Mouse (Mus musculus): ENCODE measurements at regions not wholly inside any gene's neighbourhood (a gene's known extent, or its start where the extent isn't known, plus 50 kb on each side); places are given as distances from the start of the nearest gene placed in this dataset.

DNA sequence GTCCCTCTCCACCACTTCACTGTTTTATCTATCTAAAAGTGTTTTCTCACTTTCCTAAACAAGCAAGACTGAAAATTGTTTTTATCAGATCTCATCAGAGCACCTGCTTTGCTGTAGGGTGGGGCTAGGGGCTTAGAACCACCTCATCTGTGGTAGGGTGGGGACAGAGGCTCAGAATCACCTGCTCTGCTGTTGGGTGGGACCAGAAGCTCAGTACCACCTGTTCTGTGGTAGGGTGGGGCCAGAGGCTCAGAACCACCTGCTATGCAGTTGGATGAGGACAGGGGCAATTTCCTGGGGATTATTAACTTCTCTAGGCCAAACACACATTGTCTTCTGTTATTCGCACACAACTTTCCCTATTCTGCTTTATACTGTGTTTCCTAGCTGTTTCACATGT, 585.4 kb upstream of the Plxna2 start:
- Histone ChIP-seq H3K27ac (ENCODE audit: low read depth, low read length) (no peak overlapping the region), H3K4me2 (no peak overlapping the region), H3K9me3 (ENCODE audit: control insufficient read depth, low read length) (no peaks in the 10 kb centered on the region), H3K27me3 (replicated peaks; ENCODE audit: control insufficient read depth, insufficient read depth, low read length) (no peaks in the 10 kb centered on the region), H3K36me3 (ENCODE audit: control insufficient read depth, insufficient read depth, low read length) (no peaks in the 10 kb centered on the region), H3K4me1 (replicated peaks; ENCODE audit: control insufficient read depth, insufficient read depth, low read length) (no peaks in the 10 kb centered on the region), H3K4me3 (ENCODE audit: low read depth, low read length) (no peak overlapping the region), H3K9ac (ENCODE audit: low read depth, low read length) (no peak overlapping the region)
- ATAC-seq (replicated peaks; ENCODE audit: low FRiP score) = no peak
- 85% methylated on average over 1 of the region's 1 CpGs for WGBS
- no peak for DNase-seq (ENCODE audit: low spot score)

- no peak for ATAC-seq (replicated peaks; ENCODE audit: low FRiP score)
- H3K4me1 ChIP-seq (replicated peaks; ENCODE audit: control insufficient read depth, insufficient read depth, low read length) = no peaks in the 10 kb centered on the region
- WGBS = 43% methylated on average over 3 of the region's 3 CpGs
Observed at GRCm38 (mm10) chr1:194030651-194031228, 587.3 kb upstream of the Plxna2 start.

GRCm38 (mm10) chr1:194026958-194027692, 590.9 kb upstream of the Plxna2 start:
- ATAC-seq (replicated peaks; ENCODE audit: low FRiP score) = no peak
- H3K4me3 ChIP-seq (ENCODE audit: low read depth, low read length) = no peak overlapping the region
- no peaks in the 10 kb centered on the region for H3K4me1 ChIP-seq (replicated peaks; ENCODE audit: control insufficient read depth, insufficient read depth, low read length)
- no peak for DNase-seq (ENCODE audit: low spot score)
- 71% methylated on average over 7 of the region's 7 CpGs for WGBS
- no peaks in the 10 kb centered on the region for H3K36me3 ChIP-seq (ENCODE audit: control insufficient read depth, insufficient read depth, low read length)
- no peaks in the 10 kb centered on the region; the same call in 1 of the 2 replicates for H3K27me3 ChIP-seq (replicated peaks; ENCODE audit: control insufficient read depth, insufficient read depth, low read length)
- no peak overlapping the region for H3K4me2 ChIP-seq
- H3K9ac ChIP-seq (ENCODE audit: low read depth, low read length) = no peak overlapping the region
- H3K9me3 ChIP-seq (ENCODE audit: control insufficient read depth, low read length) = no peaks in the 10 kb centered on the region
- no peak overlapping the region for H3K27ac ChIP-seq (ENCODE audit: low read depth, low read length)

More at GRCm38 (mm10) chr1:194030651-194031228, 587.3 kb upstream of the Plxna2 start:
- no peaks in the 10 kb centered on the region for H3K36me3 ChIP-seq (ENCODE audit: control insufficient read depth, insufficient read depth, low read length)
- H3K4me3 ChIP-seq (ENCODE audit: low read depth, low read length) = no peak overlapping the region
- no peaks in the 10 kb centered on the region for H3K27me3 ChIP-seq (replicated peaks; ENCODE audit: control insufficient read depth, insufficient read depth, low read length)
- no peaks in the 10 kb centered on the region for H3K9me3 ChIP-seq (ENCODE audit: control insufficient read depth, low read length)
- no peak overlapping the region for H3K27ac ChIP-seq (ENCODE audit: low read depth, low read length)
- DNase-seq (ENCODE audit: low spot score) = no peak
- no peak overlapping the region for H3K4me2 ChIP-seq
- no peak overlapping the region for H3K9ac ChIP-seq (ENCODE audit: low read depth, low read length)

DNA sequence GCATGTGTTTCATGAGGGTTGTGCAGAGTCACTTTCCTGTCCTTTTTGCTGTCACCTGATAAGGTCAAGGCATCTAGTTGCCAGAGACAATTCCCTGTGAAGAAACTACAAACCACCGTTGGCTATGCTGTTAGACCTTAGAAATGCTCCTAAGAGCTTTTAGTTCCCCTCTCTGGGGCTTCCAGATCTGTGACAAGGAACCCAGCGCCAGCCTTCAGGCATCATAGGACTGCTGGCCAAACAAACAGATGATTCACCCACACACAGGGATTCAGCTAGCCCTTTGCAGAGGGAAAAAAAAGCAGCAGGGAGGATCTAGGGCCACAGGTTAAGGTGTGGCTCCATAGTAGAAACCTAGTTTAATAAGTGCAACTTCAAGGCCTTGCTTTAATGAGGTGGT, 591.8 kb upstream of the Plxna2 start:
- DNase-seq (ENCODE audit: low spot score) = no peak
- no peak overlapping the region for H3K9ac ChIP-seq (ENCODE audit: low read depth, low read length)
- no peaks in the 10 kb centered on the region for H3K4me1 ChIP-seq (replicated peaks; ENCODE audit: control insufficient read depth, insufficient read depth, low read length)
- WGBS = 19% methylated on average over 2 of the region's 2 CpGs
- no peak overlapping the region for H3K4me2 ChIP-seq
- H3K27me3 ChIP-seq (replicated peaks; ENCODE audit: control insufficient read depth, insufficient read depth, low read length) = no peaks in the 10 kb centered on the region; the same call in 1 of the 2 replicates
- H3K4me3 ChIP-seq (ENCODE audit: low read depth, low read length) = no peak overlapping the region
- H3K9me3 ChIP-seq (ENCODE audit: control insufficient read depth, low read length) = no peaks in the 10 kb centered on the region
- H3K36me3 ChIP-seq (ENCODE audit: control insufficient read depth, insufficient read depth, low read length) = no peaks in the 10 kb centered on the region
- no peak for ATAC-seq (replicated peaks; ENCODE audit: low FRiP score)
- no peak overlapping the region for H3K27ac ChIP-seq (ENCODE audit: low read depth, low read length)

DNA sequence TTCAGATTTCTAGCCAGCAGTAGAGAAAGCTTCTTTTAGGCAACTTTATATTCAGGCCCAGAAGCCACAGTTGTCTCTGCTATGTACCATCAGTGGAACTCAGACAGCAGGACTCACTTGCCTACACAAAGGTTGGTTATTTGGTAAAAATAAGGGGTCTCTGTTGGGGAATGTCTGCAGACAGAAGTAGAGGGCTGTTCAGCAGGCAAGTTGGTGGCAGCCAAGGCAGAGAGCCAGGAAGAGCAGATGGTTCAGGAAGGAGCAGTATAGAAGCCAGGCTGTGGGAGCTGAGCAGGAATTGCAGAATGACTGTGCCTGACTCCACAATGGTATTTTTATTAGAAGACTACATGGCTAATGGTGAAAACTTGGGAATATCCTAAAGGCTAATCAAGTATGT, 598.7 kb upstream of the Plxna2 start:
- Histone ChIP-seq H3K9me3 (ENCODE audit: control insufficient read depth, low read length) (no peaks in the 10 kb centered on the region), H3K27ac (ENCODE audit: low read depth, low read length) (no peak overlapping the region), H3K4me1 (replicated peaks; ENCODE audit: control insufficient read depth, insufficient read depth, low read length) (no peaks in the 10 kb centered on the region), H3K4me3 (ENCODE audit: low read depth, low read length) (no peak overlapping the region), H3K36me3 (ENCODE audit: control insufficient read depth, insufficient read depth, low read length) (no peaks in the 10 kb centered on the region), H3K27me3 (replicated peaks; ENCODE audit: control insufficient read depth, insufficient read depth, low read length) (no peaks in the 10 kb centered on the region), H3K4me2 (no peak overlapping the region), H3K9ac (ENCODE audit: low read depth, low read length) (no peak overlapping the region)
- ATAC-seq (replicated peaks; ENCODE audit: low FRiP score) (no peak), DNase-seq (ENCODE audit: low spot score) (no peak)

GRCm38 (mm10) chr1:193992226-193992625, 622.1 kb upstream of the Camk1g start:
- no peak for ATAC-seq (replicated peaks; ENCODE audit: low FRiP score)

GRCm38 (mm10) chr1:193989956-193990675, 620.0 kb upstream of the Camk1g start:
- 67% methylated on average over 10 of the region's 10 CpGs for WGBS
- no peaks in the 10 kb centered on the region for H3K4me1 ChIP-seq (replicated peaks; ENCODE audit: control insufficient read depth, insufficient read depth, low read length)
- H3K9ac ChIP-seq (ENCODE audit: low read depth, low read length) = no peak overlapping the region
- DNase-seq (ENCODE audit: low spot score) (no peak), ATAC-seq (replicated peaks; ENCODE audit: low FRiP score) (no peak)
- H3K9me3 ChIP-seq (ENCODE audit: control insufficient read depth, low read length) = no peaks in the 10 kb centered on the region
- no peaks in the 10 kb centered on the region for H3K27me3 ChIP-seq (replicated peaks; ENCODE audit: control insufficient read depth, insufficient read depth, low read length)
- no peak overlapping the region for H3K4me3 ChIP-seq (ENCODE audit: low read depth, low read length)
- no peaks in the 10 kb centered on the region for H3K36me3 ChIP-seq (ENCODE audit: control insufficient read depth, insufficient read depth, low read length)
- H3K27ac ChIP-seq (ENCODE audit: low read depth, low read length) = no peak overlapping the region
- no peak overlapping the region for H3K4me2 ChIP-seq

More at GRCm38 (mm10) chr1:193992226-193992625, 622.1 kb upstream of the Camk1g start:
- no peaks in the 10 kb centered on the region for H3K36me3 ChIP-seq (ENCODE audit: control insufficient read depth, insufficient read depth, low read length)
- no peaks in the 10 kb centered on the region for H3K27me3 ChIP-seq (replicated peaks; ENCODE audit: control insufficient read depth, insufficient read depth, low read length)
- H3K27ac ChIP-seq (ENCODE audit: low read depth, low read length) = no peak overlapping the region
- no peak overlapping the region for H3K4me3 ChIP-seq (ENCODE audit: low read depth, low read length)
- DNase-seq (ENCODE audit: low spot score) = no peak
- H3K4me1 ChIP-seq (replicated peaks; ENCODE audit: control insufficient read depth, insufficient read depth, low read length) = no peaks in the 10 kb centered on the region
- H3K4me2 ChIP-seq = no peak overlapping the region
- H3K9ac ChIP-seq (ENCODE audit: low read depth, low read length) = no peak overlapping the region
- 75% methylated on average over 2 of the region's 2 CpGs for WGBS
- H3K9me3 ChIP-seq (ENCODE audit: control insufficient read depth, low read length) = no peaks in the 10 kb centered on the region

DNA sequence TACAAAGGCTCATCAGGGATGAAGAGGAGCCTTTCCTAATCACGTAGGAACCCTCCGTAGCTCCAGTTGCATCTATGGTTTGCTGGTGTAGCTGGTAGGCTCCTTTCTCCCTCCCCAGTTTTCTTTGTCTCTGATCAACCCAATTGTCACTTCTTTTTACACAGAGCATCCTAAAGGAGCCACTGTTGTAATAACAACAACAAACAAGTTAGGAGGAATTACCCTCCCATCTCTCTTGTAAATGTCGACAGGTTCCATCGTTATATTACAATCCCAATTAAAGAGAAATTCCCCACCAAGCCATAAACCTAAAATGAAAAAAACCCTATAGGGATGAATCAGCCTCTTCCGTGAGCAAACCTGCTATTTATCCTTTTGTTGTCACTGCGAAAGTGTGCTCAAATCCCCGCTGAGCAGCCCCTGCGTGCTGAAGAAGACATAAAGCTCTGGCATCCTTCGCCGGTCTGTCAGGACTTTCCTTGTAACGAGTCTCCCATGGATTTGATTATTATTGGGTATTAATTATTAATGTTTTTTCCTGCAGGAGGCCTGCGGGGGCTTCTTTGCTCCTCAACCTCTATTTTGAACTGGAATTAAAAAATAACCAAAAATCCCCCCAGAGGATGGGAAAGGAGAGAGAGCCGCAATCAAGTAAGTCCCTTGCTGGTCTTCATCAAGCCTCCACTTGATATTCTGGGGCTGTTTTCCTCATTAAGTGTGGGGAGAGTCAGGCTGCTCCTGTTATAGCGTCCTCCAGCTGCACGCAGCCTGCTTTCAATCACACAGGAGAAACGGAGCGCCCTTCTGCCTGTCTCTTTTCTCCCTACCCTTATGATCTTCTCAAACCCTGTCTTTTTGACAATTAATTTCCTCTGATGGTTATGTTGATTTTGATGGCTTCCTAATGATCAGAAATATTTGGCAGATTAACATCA, 619.1 kb upstream of the Camk1g start:
- DNase-seq (ENCODE audit: low spot score) = no peak
- ATAC-seq (replicated peaks; ENCODE audit: low FRiP score) = no peak
- WGBS = 41% methylated on average over 17 of the region's 17 CpGs

More for the DNA sequence above, 619.1 kb upstream of the Camk1g start:
- Histone ChIP-seq H3K4me2 (no peak overlapping the region), H3K27me3 (replicated peaks; ENCODE audit: control insufficient read depth, insufficient read depth, low read length) (no peaks in the 10 kb centered on the region), H3K9ac (ENCODE audit: low read depth, low read length) (no peak overlapping the region), H3K9me3 (ENCODE audit: control insufficient read depth, low read length) (no peaks in the 10 kb centered on the region), H3K36me3 (ENCODE audit: control insufficient read depth, insufficient read depth, low read length) (no peaks in the 10 kb centered on the region), H3K27ac (ENCODE audit: low read depth, low read length) (no peak overlapping the region), H3K4me1 (replicated peaks; ENCODE audit: control insufficient read depth, insufficient read depth, low read length) (no peaks in the 10 kb centered on the region), H3K4me3 (ENCODE audit: low read depth, low read length) (no peak overlapping the region)

Data from liver, embryonic 11.5 days (tissue).